Mouse (Mus musculus): ENCODE results near the gene Hsd17b2. TPM values are rescaled to one million over a fixed set of nuclear protein-coding genes. Genes with fewer than 3 reads are reported as not detected.

Gene Hsd17b2
- total RNA-seq, 2 experiments from 2014 or later, result not detected

Other genes with a start within 250 kb of the Hsd17b2 start
- gene Plcg2, start 203.6 kb upstream of the Hsd17b2 start, total RNA-seq (2021), result 1 to 10 TPM; 1.4 to 1.5 TPM
- gene Sdr42e1, start 28.2 kb upstream of the Hsd17b2 start, total RNA-seq (2021), result 1 to 10 TPM; 3.1 to 3.5 TPM
- 10 to 100 TPM; 22.3 to 22.9 TPM for gene Mphosph6, start 100.0 kb downstream of the Hsd17b2 start, total RNA-seq (2021)